Mouse (Mus musculus): Measurements from ENCODE around the gene Arel1. TPM values are rescaled to one million over a fixed set of nuclear protein-coding genes. Genes with fewer than 3 reads are reported as not detected.

The Arel1 gene
- 1 to 10 TPM in 1 of 2 experiments, under 1 TPM in 1; 0.55 to 6.9 TPM for polyA plus RNA-seq (2012; fragmentation: generic; extraction: Trizol)

GRCm38 (mm10) chr12:84970428-84971096 is at the start of gene Arel1, which contains the start of gene Fcf1:
Gene Arel1 (minus strand): TSS chr12:84970900.
Gene Fcf1 (plus strand): TSS chr12:84970897.

GRCm38 (mm10) chr12:84996083-84996496 is 25.4 kb upstream of the Arel1 start, which contains the start of gene Ylpm1:
Gene Ylpm1 (plus strand): TSS chr12:84996321.

DNA sequence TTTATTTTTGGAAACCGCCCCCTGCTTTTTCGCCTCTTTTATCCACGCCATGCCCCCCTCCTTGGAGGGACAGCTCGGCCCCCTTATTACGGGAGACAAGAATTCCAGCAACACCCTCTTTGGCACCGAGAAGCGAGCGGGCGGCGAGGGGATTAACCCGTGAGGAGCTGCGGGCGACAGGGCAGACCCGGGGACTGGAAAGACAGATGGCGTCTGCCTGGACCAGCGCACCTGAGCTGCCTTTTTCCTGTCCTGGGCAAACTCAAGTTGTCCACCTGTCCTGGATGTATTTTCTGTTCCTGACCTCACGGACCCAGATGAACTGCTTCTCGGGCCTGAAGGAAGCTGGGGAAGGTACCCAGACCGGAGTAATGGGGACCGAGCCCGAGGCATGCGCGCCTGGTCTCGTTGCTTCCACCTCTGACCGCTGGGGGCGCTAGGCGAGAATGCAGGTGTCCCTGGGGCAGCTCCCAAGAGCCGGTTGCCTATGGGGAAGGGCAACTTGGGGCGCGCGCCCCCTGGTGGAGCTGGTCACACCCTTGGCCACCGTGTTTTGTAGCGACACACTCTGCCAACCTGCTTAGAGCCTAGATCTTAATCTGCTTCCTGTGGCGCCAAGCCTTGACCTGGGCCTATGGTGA is 94.1 kb downstream of the Arel1 start, which contains the start of gene Ltbp2:
Gene Ltbp2 (minus strand): TSS at position 52 of the 641 bp plus-strand sequence.

Other genes with a start within 250 kb of the Arel1 start
- 100 to 1,000 TPM; 143 to 190 TPM for gene Npc2, start 197.7 kb downstream of the Arel1 start, polyA plus RNA-seq (2012; fragmentation: generic; extraction: Trizol)
- gene Isca2, start 197.6 kb downstream of the Arel1 start, polyA plus RNA-seq (2012; fragmentation: generic; extraction: Trizol): 10 to 100 TPM; 12.0 to 32.2 TPM
- gene Ltbp2, start 94.4 kb downstream of the Arel1 start, polyA plus RNA-seq (2012; fragmentation: generic; extraction: Trizol): 100 to 1,000 TPM in 1 of 2 experiments, 10 to 100 TPM in 1; 15.4 to 110 TPM
- gene Fcf1, start within 50 bp of the Arel1 start, polyA plus RNA-seq (2012; fragmentation: generic; extraction: Trizol): 10 to 100 TPM; 23.3 to 75.7 TPM
- gene Ylpm1, start 25.4 kb upstream of the Arel1 start, polyA plus RNA-seq (2012; fragmentation: generic; extraction: Trizol): 10 to 100 TPM in 1 of 2 experiments, 1 to 10 TPM in 1; 3.3 to 19.4 TPM
- gene Prox2, start 139.9 kb upstream of the Arel1 start, polyA plus RNA-seq (2012; fragmentation: generic; extraction: Trizol): 1 to 10 TPM in 1 of 2 experiments, under 1 TPM in 1; 0.89 to 4.6 TPM
- 10 to 100 TPM; 61.0 to 80.1 TPM for gene Dlst, start 139.9 kb upstream of the Arel1 start, polyA plus RNA-seq (2012; fragmentation: generic; extraction: Trizol)
- gene Rps6kl1, start 180.4 kb upstream of the Arel1 start, polyA plus RNA-seq (2012; fragmentation: generic; extraction: Trizol): under 1 TPM; 0.34 to 0.35 TPM
- gene Pgf, start 206.9 kb upstream of the Arel1 start, polyA plus RNA-seq (2012; fragmentation: generic; extraction: Trizol): 1 to 10 TPM; 4.1 to 5.0 TPM
- gene Eif2b2, start 248.6 kb upstream of the Arel1 start, polyA plus RNA-seq (2012; fragmentation: generic; extraction: Trizol): 100 to 1,000 TPM; 127 to 237 TPM